Mouse (Mus musculus) C2C12 (cell line): ENCODE measurements at regions not wholly inside any gene's neighbourhood (a gene's known extent, or its start where the extent isn't known, plus 50 kb on each side); places are given as distances from the start of the nearest gene placed in this dataset.

Experiments
- H3K27me3 ChIP-seq: one replicate; pipeline ENCODE4 v1.6.1; 2011; ENCODE audit not compliant: control insufficient read depth, insufficient read depth, insufficient read length
- H3K36me3 ChIP-seq: one replicate; pipeline ENCODE4 v1.6.1; 2011; ENCODE audit not compliant: control insufficient read depth, insufficient read depth
- H3K4me3 ChIP-seq: one replicate; pipeline ENCODE4 v1.5.1; 2011; ENCODE audit warnings: mild to moderate bottlenecking, control low read depth; ENCODE audit not compliant: poor library complexity, insufficient read depth, severe bottlenecking
- H3K79me2 ChIP-seq: one replicate; pipeline ENCODE4 v1.6.1; 2011; ENCODE audit not compliant: control insufficient read depth, insufficient read depth
- H3K79me3 ChIP-seq: one replicate; pipeline ENCODE4 v1.6.1; 2011; ENCODE audit warnings: low read depth, control low read depth
- H3ac ChIP-seq: one replicate; pipeline ENCODE3; 2011; ENCODE audit warnings: low read depth; ENCODE audit not compliant: control insufficient read depth, insufficient read length
- CEBPB ChIP-seq: IDR thresholded peaks from one replicate; pipeline ENCODE4 v1.6.1; 2011; ENCODE audit warnings: low read depth, mild to moderate bottlenecking, control low read depth, moderate library complexity
- CTCF ChIP-seq: IDR thresholded peaks from one replicate; pipeline ENCODE4 v1.5.1; 2011; ENCODE audit not compliant: control insufficient read depth, insufficient read depth, insufficient read length
- FOSL1 ChIP-seq: IDR thresholded peaks from one replicate; pipeline ENCODE4 v1.8.0; 2011; ENCODE audit warnings: mild to moderate bottlenecking, low read length; ENCODE audit not compliant: poor library complexity, insufficient read depth, severe bottlenecking
- MAX ChIP-seq: IDR thresholded peaks from one replicate; pipeline ENCODE4 v1.6.1; 2011; ENCODE audit warnings: mild to moderate bottlenecking, control low read depth
- MYOD1 ChIP-seq: IDR thresholded peaks from one replicate; pipeline ENCODE4 v1.6.1; 2011; ENCODE audit warnings: low read depth; ENCODE audit not compliant: control insufficient read depth, insufficient read length
- MYOG ChIP-seq: IDR thresholded peaks from one replicate; pipeline ENCODE4 v1.6.1; 2011; ENCODE audit not compliant: control insufficient read depth, insufficient read length; ENCODE audit errors: extremely low read depth
- USF1 ChIP-seq: IDR thresholded peaks from one replicate; pipeline ENCODE4 v1.6.1; 2011; ENCODE audit warnings: low read depth, mild to moderate bottlenecking, control low read depth, moderate library complexity

- H3K79me3 ChIP-seq: no peaks in the 10 kb centered on the region
- H3K36me3 ChIP-seq: no peaks in the 10 kb centered on the region
- H3K79me2 ChIP-seq: no peaks in the 10 kb centered on the region
- TF ChIP-seq CTCF: no peak
- TF ChIP-seq USF1: no peak
- no peak for TF ChIP-seq MYOG
- no peak for TF ChIP-seq CEBPB
- TF ChIP-seq MYOD1: no peak
- no peak for TF ChIP-seq MAX
- no peak for TF ChIP-seq FOSL1
- no peak overlapping the region for H3ac ChIP-seq
- H3K4me3 ChIP-seq: no peak overlapping the region
- H3K27me3 ChIP-seq: no peaks in the 10 kb centered on the region
Observed at GRCm38 (mm10) chr7:114912109-114912508, 168.6 kb downstream of the Insc start.

GRCm38 (mm10) chr7:114922155-114922554 lies 178.7 kb downstream of the Insc start:
- Histone ChIP-seq H3ac (no peak overlapping the region), H3K4me3 (no peak overlapping the region), H3K36me3 (no peaks in the 10 kb centered on the region), H3K79me2 (no peaks in the 10 kb centered on the region), H3K79me3 (no peaks in the 10 kb centered on the region), H3K27me3 (no peaks in the 10 kb centered on the region)
- TF ChIP-seq FOSL1: no peak
- TF ChIP-seq CTCF: no peak
- TF ChIP-seq MYOG: no peak
- TF ChIP-seq MYOD1: no peak
- TF ChIP-seq CEBPB: no peak
- no peak for TF ChIP-seq MAX
- no peak for TF ChIP-seq USF1

- H3K27me3 ChIP-seq: no peaks in the 10 kb centered on the region
- no peaks in the 10 kb centered on the region for H3K79me3 ChIP-seq
- H3K4me3 ChIP-seq: no peak overlapping the region
- TF ChIP-seq FOSL1 (no peak), CEBPB (no peak), MYOG (no peak), MAX (no peak), MYOD1 (no peak), CTCF (no peak), USF1 (no peak)
- no peaks in the 10 kb centered on the region for H3K79me2 ChIP-seq
- H3K36me3 ChIP-seq: no peaks in the 10 kb centered on the region
- no peak overlapping the region for H3ac ChIP-seq
Observed at GRCm38 (mm10) chr7:114933861-114934260, 190.4 kb downstream of the Insc start.

GRCm38 (mm10) chr7:114950759-114951158 lies 207.3 kb downstream of the Insc start:
- Histone ChIP-seq H3K36me3 (no peaks in the 10 kb centered on the region), H3ac (no peak overlapping the region), H3K79me2 (no peaks in the 10 kb centered on the region), H3K27me3 (no peaks in the 10 kb centered on the region), H3K79me3 (no peaks in the 10 kb centered on the region), H3K4me3 (no peak overlapping the region)
- TF ChIP-seq CTCF: no peak
- no peak for TF ChIP-seq MYOG
- no peak for TF ChIP-seq CEBPB
- TF ChIP-seq USF1: no peak
- no peak for TF ChIP-seq MAX
- TF ChIP-seq MYOD1: no peak
- TF ChIP-seq FOSL1: no peak

- Histone ChIP-seq H3K36me3 (no peaks in the 10 kb centered on the region), H3K27me3 (no peaks in the 10 kb centered on the region), H3K79me3 (no peaks in the 10 kb centered on the region), H3K79me2 (no peaks in the 10 kb centered on the region), H3K4me3 (no peak overlapping the region), H3ac (no peak overlapping the region)
- no peak for TF ChIP-seq FOSL1
- TF ChIP-seq MYOG: no peak
- TF ChIP-seq USF1: no peak
Observed at GRCm38 (mm10) chr7:114963206-114963605, 219.7 kb downstream of the Insc start.

- H3ac ChIP-seq: no peak overlapping the region
Observed at GRCm38 (mm10) chr7:114965923-114966322, 222.4 kb downstream of the Insc start.

More at GRCm38 (mm10) chr7:114965923-114966322, 222.4 kb downstream of the Insc start:
- Histone ChIP-seq H3K36me3 (no peaks in the 10 kb centered on the region), H3K27me3 (no peaks in the 10 kb centered on the region), H3K4me3 (no peak overlapping the region), H3K79me2 (no peaks in the 10 kb centered on the region), H3K79me3 (no peaks in the 10 kb centered on the region)
- TF ChIP-seq CEBPB (no peak), CTCF (no peak), FOSL1 (no peak), MYOD1 (no peak), MAX (no peak), USF1 (no peak), MYOG (no peak)
